Mouse (Mus musculus): ENCODE results near the gene Abcc3.

The Abcc3 gene

DNA sequence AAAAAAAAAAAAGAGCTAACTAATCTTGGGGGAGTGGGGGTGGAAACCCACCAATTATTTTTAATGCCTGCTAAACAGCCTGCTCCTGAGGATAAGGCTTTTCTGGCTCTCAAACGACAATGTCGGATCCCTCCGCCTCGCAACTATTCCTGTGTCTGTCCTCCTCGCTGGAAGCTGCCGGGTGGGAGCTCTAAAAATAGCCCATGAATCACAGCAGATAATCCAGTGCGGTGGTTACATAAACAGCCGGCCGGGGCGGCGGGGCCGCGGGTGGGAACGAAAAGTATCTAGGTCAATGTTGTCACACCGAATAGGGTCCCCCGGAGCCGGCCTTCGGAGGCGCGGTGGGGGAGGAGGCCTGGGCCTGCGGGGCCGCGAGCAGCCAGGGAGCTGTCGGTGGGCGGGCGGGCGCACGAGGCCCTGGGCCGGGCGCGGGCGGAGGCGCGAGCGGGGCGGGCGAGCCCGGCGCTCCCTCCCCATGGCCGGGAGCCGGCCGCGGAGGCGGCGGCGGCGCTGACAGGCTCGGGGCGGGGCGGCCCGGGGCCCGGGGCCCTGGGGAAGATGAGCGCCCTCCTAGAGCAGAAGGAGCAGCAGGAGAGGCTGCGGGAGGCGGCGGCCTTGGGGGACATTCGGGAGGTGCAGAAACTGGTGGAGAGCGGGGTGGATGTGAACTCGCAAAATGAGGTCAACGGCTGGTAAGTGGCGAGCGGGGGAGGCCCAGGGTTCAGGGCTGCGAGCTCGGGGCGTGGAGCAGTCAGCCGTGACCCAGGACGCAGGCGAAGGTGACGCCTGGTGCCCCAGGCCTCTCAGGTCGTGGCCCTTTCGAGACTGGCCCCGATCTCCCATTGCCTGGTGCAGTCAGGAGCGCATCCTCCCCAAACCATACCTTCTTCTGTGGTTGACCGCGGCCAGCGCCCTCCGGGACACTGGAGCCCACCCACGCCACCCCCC, 64.8 kb downstream of the Abcc3 start, which contains the start of gene Ankrd40:
Gene Ankrd40 (plus strand): TSS at position 309 of the 951 bp plus-strand sequence.
- DNase-seq (ENCODE audit: low read depth, low spot score), result peak; percentile 89

GRCm38 (mm10) chr11:94326961-94327411, 65.8 kb downstream of the Abcc3 start:
- no peak for DNase-seq (ENCODE audit: low read depth, low spot score)

DNA sequence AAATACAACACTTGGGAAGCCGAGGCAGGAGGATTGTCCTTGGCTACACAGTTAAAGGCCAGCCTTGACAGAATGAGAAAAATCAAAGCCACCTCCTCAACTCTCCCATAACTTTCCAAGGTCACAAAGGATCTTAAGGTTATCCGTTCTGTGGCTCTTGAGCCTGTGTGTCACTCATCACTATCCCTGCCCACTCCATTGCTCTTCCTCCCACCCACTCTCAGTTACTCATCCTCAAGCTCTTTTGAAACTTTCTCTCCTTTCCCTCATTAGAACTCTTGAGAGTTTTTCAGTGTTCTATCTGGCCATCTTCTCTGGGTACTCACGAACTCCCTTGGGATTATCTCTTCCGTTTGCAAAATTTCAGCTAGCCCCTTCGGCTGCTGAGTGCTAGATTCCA, 68.2 kb downstream of the Abcc3 start:
- no peak for DNase-seq (ENCODE audit: low read depth, low spot score)

- DNase-seq (ENCODE audit: low read depth, low spot score), result no peak
Observed at GRCm38 (mm10) chr11:94323271-94323925, 69.4 kb downstream of the Abcc3 start.

DNA sequence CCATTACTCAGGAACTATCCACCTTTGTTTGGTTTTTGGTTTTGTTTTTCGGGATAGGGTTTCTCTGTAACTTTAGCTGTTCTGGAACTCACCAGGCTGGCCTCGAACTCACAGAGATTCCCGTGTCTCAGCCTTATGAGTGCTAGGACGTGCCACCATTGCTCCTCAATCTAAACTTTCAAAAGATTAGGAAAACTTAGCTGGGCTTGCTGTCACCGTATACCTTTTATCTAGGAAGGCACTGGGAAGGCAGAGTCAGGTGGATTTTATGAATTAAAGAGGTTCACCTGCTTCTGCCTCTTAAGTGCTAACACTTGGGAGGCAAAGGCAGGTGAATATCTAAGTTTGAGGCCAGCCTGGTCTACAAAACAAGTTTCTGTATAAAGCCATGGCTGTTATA, 70.2 kb downstream of the Abcc3 start:
- peak; percentile 11 for DNase-seq (ENCODE audit: low read depth, low spot score)

- DNase-seq (ENCODE audit: low read depth, low spot score), result peak; percentile 96
Observed at GRCm38 (mm10) chr11:94321931-94322400, 70.8 kb downstream of the Abcc3 start, which contains the start of gene Luc7l3. Gene Luc7l3, minus strand, starts transcription at chr11:94321988.

DNA sequence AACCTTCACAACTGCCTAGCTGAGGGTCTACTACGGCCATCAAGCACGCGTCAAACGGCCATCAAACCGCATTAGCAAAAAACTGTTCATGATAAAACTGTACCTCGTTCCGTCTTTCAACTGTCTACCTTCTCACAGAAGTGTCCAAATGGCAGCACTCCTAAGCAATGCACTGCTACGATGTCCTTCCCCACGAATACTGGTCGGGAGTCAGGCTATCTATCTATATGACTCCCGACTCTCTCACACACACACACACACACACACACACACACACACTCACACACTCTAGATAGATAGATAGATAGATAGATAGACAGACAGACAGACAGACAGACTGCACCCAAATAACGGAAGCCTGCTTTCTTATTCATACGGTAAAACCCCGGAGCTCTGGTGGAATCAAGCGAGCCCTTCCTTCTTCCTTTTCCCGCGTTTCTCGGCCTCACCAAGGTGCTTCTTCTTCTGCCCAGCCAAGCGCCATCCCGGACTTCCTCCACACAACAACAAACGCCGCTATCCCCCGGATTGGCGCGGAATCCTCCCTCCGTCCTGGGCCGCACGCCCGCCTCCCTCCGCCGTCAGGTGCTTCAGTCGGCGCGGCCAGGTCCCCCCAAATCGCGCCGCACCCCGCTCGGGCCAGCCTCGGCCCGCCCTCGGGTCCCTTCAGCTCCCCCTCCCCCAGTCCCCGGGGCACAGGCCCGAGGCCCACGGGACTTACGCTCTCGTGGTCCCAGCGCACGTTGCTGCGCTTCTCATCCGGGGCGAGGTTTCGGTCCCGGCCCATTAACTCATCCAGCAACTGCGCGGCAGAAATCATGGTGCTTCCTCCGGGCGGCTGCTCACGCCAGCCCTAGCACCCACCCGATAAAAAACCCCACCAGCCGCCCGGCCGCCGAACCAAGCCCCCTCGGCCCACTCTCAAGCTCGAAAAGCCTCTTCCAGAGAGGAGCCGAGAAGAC, 71.5 kb downstream of the Abcc3 start:
- no peak for DNase-seq (ENCODE audit: low read depth, low spot score)

DNA sequence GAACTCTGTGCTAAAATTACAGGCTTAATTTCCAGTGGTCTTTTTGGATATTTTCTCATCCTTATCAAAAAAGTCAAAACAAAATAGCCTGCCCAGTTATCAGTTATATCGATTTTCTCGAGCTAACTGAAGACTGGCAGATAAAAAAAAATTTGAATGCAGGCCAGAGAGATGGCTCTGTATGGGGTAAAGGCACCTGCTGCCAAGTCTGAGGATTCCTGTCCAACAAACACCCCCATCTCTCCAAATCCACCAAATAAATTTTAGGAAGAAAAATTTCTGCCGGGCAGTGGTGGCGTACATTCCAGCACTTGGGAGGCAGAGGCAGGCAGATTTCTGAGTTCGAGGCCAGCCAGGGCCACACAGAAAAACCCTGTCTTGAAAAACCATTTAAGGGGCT, 74.7 kb downstream of the Abcc3 start:
- no peak for DNase-seq (ENCODE audit: low read depth, low spot score)

DNA sequence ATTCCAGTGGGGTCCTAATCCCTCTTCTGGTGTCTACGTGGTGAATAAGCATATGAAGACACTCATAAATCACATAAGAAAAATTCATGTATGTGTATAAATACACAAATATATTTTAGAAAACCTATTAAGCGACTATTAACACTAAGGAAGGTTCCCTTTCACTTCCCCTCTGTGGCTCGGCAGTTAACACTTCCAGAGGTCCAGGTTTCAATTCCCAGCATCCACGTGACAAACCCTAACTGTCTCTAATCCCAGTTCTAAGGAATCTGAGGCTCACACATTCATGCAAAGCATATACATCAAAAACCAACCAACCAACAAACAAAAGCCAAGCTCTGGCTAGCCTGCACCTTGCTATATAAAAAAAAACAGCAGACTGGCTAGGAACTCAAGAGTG, 75.3 kb downstream of the Abcc3 start:
- DNase-seq (ENCODE audit: low read depth, low spot score), result no peak

GRCm38 (mm10) chr11:94317014-94317413, 75.8 kb downstream of the Abcc3 start:
- no peak for DNase-seq (ENCODE audit: low read depth, low spot score)

GRCm38 (mm10) chr11:94316528-94316927, 76.3 kb downstream of the Abcc3 start:
- DNase-seq (ENCODE audit: low read depth, low spot score), result no peak

- DNase-seq (ENCODE audit: low read depth, low spot score), result no peak
Observed at GRCm38 (mm10) chr11:94315308-94315707, 77.5 kb downstream of the Abcc3 start.

DNA sequence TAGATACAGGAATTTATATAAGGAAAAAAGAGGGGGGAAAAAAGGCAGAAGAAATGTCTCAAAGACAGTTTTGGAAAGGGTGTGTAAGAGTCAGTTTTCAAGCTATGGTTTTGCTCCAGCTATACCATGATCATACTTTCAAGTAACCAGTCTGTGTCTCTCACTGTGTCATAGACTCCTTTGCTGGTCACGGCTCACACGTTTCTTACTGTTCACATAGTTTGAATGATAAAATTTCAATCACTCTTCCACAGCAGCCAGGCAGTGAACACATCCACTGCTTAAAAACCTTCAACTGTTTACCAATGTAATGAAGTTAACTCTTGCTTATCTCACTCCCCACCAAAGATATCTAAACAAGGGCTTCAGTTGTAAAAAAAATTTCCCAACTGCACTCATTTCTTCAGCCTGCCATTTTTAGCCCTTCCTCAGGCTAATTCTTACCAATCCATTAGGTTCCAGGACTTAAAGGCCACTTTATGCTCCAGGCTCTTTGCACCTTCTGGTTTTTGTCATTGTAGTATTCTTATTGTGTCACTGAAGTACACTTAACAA, 78.6 kb downstream of the Abcc3 start:
- no peak for DNase-seq (ENCODE audit: low read depth, low spot score)

DNA sequence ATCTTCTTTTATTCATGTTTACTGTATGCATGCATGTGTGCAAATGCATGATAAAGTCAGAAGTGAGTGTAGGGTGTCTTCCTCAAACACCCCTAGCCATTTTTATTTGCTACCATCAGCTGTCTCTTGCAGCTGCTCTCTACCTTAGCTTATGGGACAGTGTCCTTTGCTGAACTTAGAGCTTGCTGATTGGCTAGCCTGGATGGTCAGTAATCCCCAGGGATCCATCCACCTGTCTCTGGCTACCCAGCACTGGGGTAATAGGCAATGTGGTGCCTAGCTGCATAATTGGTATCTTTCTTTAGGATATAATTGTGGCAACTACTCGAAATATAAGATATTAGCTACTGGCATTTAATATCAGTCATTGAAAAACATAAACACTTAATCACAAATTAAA, 80.1 kb downstream of the Abcc3 start:
- DNase-seq (ENCODE audit: low read depth, low spot score), result no peak

DNA sequence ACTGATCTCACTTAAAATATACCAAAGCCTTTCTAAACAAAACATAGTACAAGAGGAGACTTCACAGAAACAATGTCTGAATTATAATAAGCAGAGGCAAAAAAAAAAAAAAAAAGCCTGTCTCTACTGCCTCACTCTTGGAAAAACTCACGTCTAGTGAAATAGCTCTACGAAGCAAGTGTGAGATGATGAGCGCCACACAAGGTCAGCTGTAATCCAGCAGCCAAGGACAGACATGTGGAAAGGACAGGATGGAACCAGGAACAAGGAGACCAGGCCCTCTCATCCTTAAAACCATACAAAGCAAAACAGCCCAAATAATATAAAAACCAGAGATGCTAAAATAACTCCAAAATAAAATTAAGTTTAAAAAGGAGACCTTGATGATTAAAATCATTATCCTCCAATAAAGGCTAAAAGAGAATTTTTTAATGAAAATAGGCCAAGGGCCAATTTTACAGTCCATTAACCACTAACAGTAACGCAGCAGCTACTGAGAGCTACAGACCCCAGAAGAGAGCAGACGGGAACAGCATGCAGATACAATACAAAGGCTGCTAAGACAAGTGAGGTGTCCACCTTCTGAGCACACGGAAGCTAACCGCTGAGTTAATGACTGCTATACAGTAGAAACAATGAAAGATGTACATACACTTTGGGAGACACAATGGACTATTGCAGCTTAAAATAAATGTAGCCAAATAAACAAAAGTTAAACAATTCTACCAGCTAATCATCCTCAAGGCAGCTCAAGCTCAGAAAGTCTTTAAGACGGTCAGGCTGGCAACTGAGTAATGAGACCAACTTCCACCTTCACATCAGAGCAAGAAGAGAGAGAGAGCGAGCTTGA, 97.6 kb downstream of the Abcc3 start:
- no peak for DNase-seq (ENCODE audit: low read depth, low spot score)

Measured in CD4-positive, CD25-positive, alpha-beta regulatory T cell, adult 2 months (primary cell).